Mouse (Mus musculus): ENCODE data around the gene Nubpl.

GRCm38 (mm10) chr12:52228746-52229145 is 131.2 kb downstream of the Nubpl start:
- no peak for TF ChIP-seq CTCF (IDR thresholded peaks at IDR 0.05; ENCODE audit: low read depth, low read length)
- TF ChIP-seq POLR2A (IDR thresholded peaks at IDR 0.05; ENCODE audit: borderline replicate concordance, low read depth, low read length): no peak

Measured in bone marrow macrophage, adult 2 months (primary cell).